Mouse (Mus musculus): ENCODE measurements around the gene Nhsl1.

GRCm38 (mm10) chr10:18391608-18392007 is 72.8 kb downstream of the Nhsl1 start:
- TF ChIP-seq POLR2A (IDR thresholded peaks at IDR 0.05; ENCODE audit: borderline replicate concordance, insufficient read depth, low read length) (no peak), CTCF (IDR thresholded peaks at IDR 0.05; ENCODE audit: borderline replicate concordance, insufficient read depth, low read depth, low read length) (peak; percentile 70)

Data from cerebellum, adult 2 months (tissue).